Mouse (Mus musculus): Measurements from ENCODE around the gene Sh3bgrl3. TPM values are rescaled to one million over a fixed set of nuclear protein-coding genes. Genes with fewer than 3 reads are reported as not detected.

Gene Sh3bgrl3
- total and polyA plus RNA-seq, 3 experiments = 122 to 414 TPM; not detected in 1

GRCm38 (mm10) chr4:134080674-134081073 lies 47.9 kb downstream of the Sh3bgrl3 start:
- H3K79me2 ChIP-seq (ENCODE audit: control insufficient read depth, insufficient read depth, low read length, poor library complexity) = no peaks in the 10 kb centered on the region
- H3K9ac ChIP-seq (ENCODE audit: control insufficient read depth, low read depth, low read length, poor library complexity, severe bottlenecking) = no peak overlapping the region
- no peak for DNase-seq (ENCODE audit: low read depth, low spot score)
- no peak overlapping the region for H3K4me3 ChIP-seq (ENCODE audit: control insufficient read depth in 1 of 2, insufficient read depth in 1 of 2, low read depth in 2 of 2, low read length in 2 of 2)
- peaks cover 2 to 9% of the 10 kb centered on the region in 2 experiments; a peak in 2 of 4 replicates for H3K4me1 ChIP-seq (ENCODE audit: control insufficient read depth in 1 of 2, insufficient read depth in 2 of 2, low read length in 2 of 2)
- no peaks in the 10 kb centered on the region for H3K9me3 ChIP-seq (replicated peaks; ENCODE audit: insufficient read depth, low read length)
- H3K36me3 ChIP-seq (ENCODE audit: control insufficient read depth in 1 of 2, insufficient read depth in 2 of 2, low read length in 2 of 2) = 0 out of 4 replicates have a peak, but pooled peaks cover 0 to 2% of the 10 kb centered on the region in 2 experiments
- H3K27ac ChIP-seq (ENCODE audit: control insufficient read depth, low read depth, low read length) = no peak overlapping the region
- no peak for TF ChIP-seq BHLHE40 (IDR thresholded peaks at IDR 0.05; ENCODE audit: borderline replicate concordance, low read depth, low read length)
- TF ChIP-seq HCFC1 (IDR thresholded peaks at IDR 0.05; ENCODE audit: low read depth, low read length) = no peak
- no peak for TF ChIP-seq ZKSCAN1 (IDR thresholded peaks at IDR 0.05; ENCODE audit: low read depth, low read length)
- TF ChIP-seq RCOR1 (IDR thresholded peaks at IDR 0.05; ENCODE audit: low read depth, low read length) = no peak
- no peak for TF ChIP-seq GATA1 (IDR thresholded peaks at IDR 0.05; ENCODE audit: low read depth, low read length)
- TF ChIP-seq NRF1 (IDR thresholded peaks at IDR 0.05; ENCODE audit: insufficient read depth, low read depth, low read length, poor library complexity, severe bottlenecking) = no peak
- no peak for TF ChIP-seq MEF2A (IDR thresholded peaks at IDR 0.05; ENCODE audit: extremely low read depth, insufficient replicate concordance, low read depth, low read length, poor library complexity, severe bottlenecking)
- TF ChIP-seq MAX (IDR thresholded peaks at IDR 0.05; ENCODE audit: low read length) = no peak
- TF ChIP-seq SMC3 (IDR thresholded peaks at IDR 0.05; ENCODE audit: low read depth, low read length) = no peak
- no peak for TF ChIP-seq CHD1 (IDR thresholded peaks at IDR 0.05; ENCODE audit: low read depth, low read length)
- no peak for TF ChIP-seq MXI1 (IDR thresholded peaks at IDR 0.05; ENCODE audit: low read depth, low read length)
- TF ChIP-seq GABPA (IDR thresholded peaks at IDR 0.05; ENCODE audit: low read depth, low read length) = no peak
- no peak for TF ChIP-seq UBTF (IDR thresholded peaks at IDR 0.05; ENCODE audit: borderline replicate concordance, insufficient read depth, low read depth, low read length)
- TF ChIP-seq ZNF384 (IDR thresholded peaks at IDR 0.05; ENCODE audit: low read depth, low read length) = no peak
- no peak for TF ChIP-seq EP300 (IDR thresholded peaks at IDR 0.05; ENCODE audit: low read depth in 1 of 2, low read length in 2 of 2)
- TF ChIP-seq POLR2AphosphoS5 (IDR thresholded peaks at IDR 0.05; ENCODE audit: borderline replicate concordance, low read depth, low read length) = no peak
- no peak for TF ChIP-seq USF1 (IDR thresholded peaks at IDR 0.05; ENCODE audit: low read depth, low read length)
- no peak for TF ChIP-seq E2F4 (IDR thresholded peaks at IDR 0.05; ENCODE audit: borderline replicate concordance, low read depth, low read length)
- no peaks in the 10 kb centered on the region for H3K27me3 ChIP-seq (ENCODE audit: control insufficient read depth in 1 of 2, insufficient read depth in 2 of 2, low read length in 2 of 2)

- H3K4me1 ChIP-seq (ENCODE audit: control insufficient read depth in 1 of 2, insufficient read depth in 2 of 2, low read length in 2 of 2) = peaks cover 2 to 9% of the 10 kb centered on the region in 2 experiments; a peak in 2 of 4 replicates
- peak; percentile 59 to 77 (median 67) for TF ChIP-seq CTCF (IDR thresholded peaks at IDR 0.05 in 2 of 3, conservative IDR thresholded peaks at IDR 0.05 in 1 of 3; ENCODE audit: control insufficient read depth in 1 of 3, insufficient read depth in 1 of 3, low read depth in 2 of 3, low read length in 3 of 3, poor library complexity in 1 of 3, severe bottlenecking in 1 of 3)
- peak; percentile 74 for TF ChIP-seq RAD21 (IDR thresholded peaks at IDR 0.05; ENCODE audit: low read depth, low read length)
- no peak for TF ChIP-seq KAT2A (conservative IDR thresholded peaks at IDR 0.05; ENCODE audit: low read depth, low read length)
- peak; percentile 77 for TF ChIP-seq SMC3 (IDR thresholded peaks at IDR 0.05; ENCODE audit: low read depth, low read length)
- no peak for TF ChIP-seq ZNF384 (IDR thresholded peaks at IDR 0.05; ENCODE audit: low read depth, low read length)
- TF ChIP-seq ETS1 (IDR thresholded peaks at IDR 0.05; ENCODE audit: low read depth, low read length) = no peak
- TF ChIP-seq MAX (IDR thresholded peaks at IDR 0.05; ENCODE audit: low read length) = no peak
- TF ChIP-seq ZC3H11A (IDR thresholded peaks at IDR 0.05; ENCODE audit: low read depth, low read length) = peak; percentile 57
- TF ChIP-seq BHLHE40 (IDR thresholded peaks at IDR 0.05; ENCODE audit: borderline replicate concordance, low read depth, low read length) = no peak
- TF ChIP-seq EP300 (IDR thresholded peaks at IDR 0.05; ENCODE audit: low read depth in 1 of 2, low read length in 2 of 2) = no peak
- no peak overlapping the region for H3K27ac ChIP-seq (ENCODE audit: control insufficient read depth, low read depth, low read length)
- 0 out of 4 replicates have a peak, but pooled peaks cover 0 to 2% of the 10 kb centered on the region in 2 experiments for H3K36me3 ChIP-seq (ENCODE audit: control insufficient read depth in 1 of 2, insufficient read depth in 2 of 2, low read length in 2 of 2)
- H3K9me3 ChIP-seq (replicated peaks; ENCODE audit: insufficient read depth, low read length) = no peaks in the 10 kb centered on the region
- no peaks in the 10 kb centered on the region for H3K27me3 ChIP-seq (ENCODE audit: control insufficient read depth in 1 of 2, insufficient read depth in 2 of 2, low read length in 2 of 2)
- no peaks in the 10 kb centered on the region for H3K79me2 ChIP-seq (ENCODE audit: control insufficient read depth, insufficient read depth, low read length, poor library complexity)
- no peak overlapping the region for H3K9ac ChIP-seq (ENCODE audit: control insufficient read depth, low read depth, low read length, poor library complexity, severe bottlenecking)
- no peak overlapping the region for H3K4me3 ChIP-seq (ENCODE audit: control insufficient read depth in 1 of 2, insufficient read depth in 1 of 2, low read depth in 2 of 2, low read length in 2 of 2)
- peak; percentile 77 for DNase-seq (ENCODE audit: low read depth, low spot score)
Observed at GRCm38 (mm10) chr4:134078694-134079093, 49.9 kb downstream of the Sh3bgrl3 start.

All from MEL (cell line).